10 mouse cellular contexts compared by ENCODE assay signal in genomic region chr7:63957872-63958640, GRCm38 (mm10). TPM values are rescaled to one million over a fixed set of nuclear protein-coding genes. Genes with fewer than 3 reads are reported as not detected.
DNase-seq lines count a peak whose midpoint lies in the region; ATAC-seq lines count a peak whose summit lies in the region.
"Had no signal": no experiment of that assay in that cellular context is flagged by ENCODE, and none has a peak within 500 bp of the region (broad histone marks: within the 10 kb centered on the region; RNA-seq: fewer than 3 reads in every experiment).

No protein-coding gene starts in this region.

- no peaks in the 10 kb centered on the region for H3K36me3 ChIP-seq in midbrain, embryonic 13.5 days
- H3K36me3 ChIP-seq in liver, embryonic 11.5 days (ENCODE audit: control insufficient read depth, insufficient read depth, low read length), result no peaks in the 10 kb centered on the region

- no peak overlapping the region for H3K9ac ChIP-seq in midbrain, embryonic 13.5 days (replicated peaks)
- no peak overlapping the region for H3K9ac ChIP-seq in liver, embryonic 11.5 days (ENCODE audit: low read depth, low read length)

- 55% methylated on average over 12 of the region's 12 CpGs for WGBS in midbrain, embryonic 13.5 days
- WGBS in liver, embryonic 11.5 days, result 86% methylated on average over 12 of the region's 12 CpGs

- H3K27ac ChIP-seq in midbrain, embryonic 13.5 days, result peak overlapping the region; percentile 95
- H3K27ac ChIP-seq in liver, embryonic 11.5 days (ENCODE audit: low read depth, low read length), result no peak overlapping the region

- peak; percentile 43 for ATAC-seq in midbrain, embryonic 13.5 days
- ATAC-seq in liver, embryonic 11.5 days (replicated peaks; ENCODE audit: low FRiP score), result no peak

- peak overlapping the region; percentile 22; the same call in 1 of the 2 replicates for H3K4me2 ChIP-seq in midbrain, embryonic 13.5 days (replicated peaks)
- H3K4me2 ChIP-seq in liver, embryonic 11.5 days, result no peak overlapping the region

- H3K4me1 ChIP-seq in midbrain, embryonic 13.5 days (replicated peaks), result peaks cover 49% of the 10 kb centered on the region
- H3K4me1 ChIP-seq in liver, embryonic 11.5 days (replicated peaks; ENCODE audit: control insufficient read depth, insufficient read depth, low read length), result peaks cover 16% of the 10 kb centered on the region

- H3K9me3 ChIP-seq in midbrain, embryonic 13.5 days, result no peaks in the 10 kb centered on the region
- H3K9me3 ChIP-seq in liver, embryonic 11.5 days (ENCODE audit: control insufficient read depth, low read length), result no peaks in the 10 kb centered on the region

- H3K27me3 ChIP-seq in midbrain, embryonic 13.5 days, result no peaks in the 10 kb centered on the region
- no peaks in the 10 kb centered on the region; the same call in 1 of the 2 replicates for H3K27me3 ChIP-seq in liver, embryonic 11.5 days (replicated peaks; ENCODE audit: control insufficient read depth, insufficient read depth, low read length)

- no peak overlapping the region for H3K4me3 ChIP-seq in midbrain, embryonic 13.5 days (replicated peaks)
- H3K4me3 ChIP-seq in liver, embryonic 11.5 days (ENCODE audit: low read depth, low read length), result no peak overlapping the region

- DNase-seq in thymus, postnatal 4 days, result peak; percentile 33
- no peak for DNase-seq in thymus, adult 18-20 months
- peak; percentile 45 to 54 for DNase-seq in frontal cortex, postnatal 14 days (ENCODE audit: low spot score in 2 of 2)
- DNase-seq in liver, embryonic 11.5 days (ENCODE audit: low spot score), result no peak
- DNase-seq in thymus, postnatal 14 days, result no peak
- no peak for DNase-seq in heart, adult 9 months (ENCODE audit: low spot score in 2 of 2)
- DNase-seq: kidney, postnatal 4 days; lung, adult 18-20 months had no signal

RNA-seq across cellular contexts. Expression of gene Klf13, which starts 19.3 kb away (rescaled TPM):
- polyA plus RNA-seq in midbrain, embryonic 13.5 days (2015; fragmentation: Nextera tagmentation; extraction: Ambion mirVana), result 24.4 and 24.7 TPM in 2 replicates
- polyA plus RNA-seq in liver, embryonic 11.5 days (2014; fragmentation: Nextera tagmentation; extraction: Ambion mirVana), result 20.0 and 20.9 TPM in 2 replicates

RNA-seq across cellular contexts. Expression of gene E030018B13Rik, which starts 41.4 kb away (rescaled TPM):
- 0.22 and 0.27 TPM in 2 replicates for polyA plus RNA-seq in midbrain, embryonic 13.5 days (2015; fragmentation: Nextera tagmentation; extraction: Ambion mirVana)
- polyA plus RNA-seq in liver, embryonic 11.5 days (2014; fragmentation: Nextera tagmentation; extraction: Ambion mirVana), result 0.25 TPM in 1 of 2 replicates, not detected in the other
- polyA plus RNA-seq: stomach, embryonic 16.5 days had no signal

Comparison
In these comparisons a context has a peak if more than half of its experiments do, and no peak if none do; other contexts are left out.
1. DNase-seq: peak in thymus, postnatal 4 days (single experiment) and frontal cortex, postnatal 14 days (2 of 2); none in thymus, adult 18-20 months (0 of 2), liver, embryonic 11.5 days (single experiment), thymus, postnatal 14 days (single experiment) and heart, adult 9 months (0 of 2).